Mouse (Mus musculus) limb, embryonic 11.5 days (tissue): ENCODE measurements at regions not wholly inside any gene's neighbourhood (a gene's known extent, or its start where the extent isn't known, plus 50 kb on each side); places are given as distances from the start of the nearest gene placed in this dataset.

ENCODE experiments used
- ATAC-seq: fragments of 200-750 bp; cut with Nextera tagmentation; 2 replicates; pipeline ENCODE4 v1.8.0; 2017; ENCODE audit warnings: low read depth; ENCODE audit not compliant: insufficient number of reproducible peaks, low FRiP score, low TSS enrichment
- DNase-seq: peaks from one replicate; pipeline ENCODE4 v3.0.0-alpha.2; 2015; ENCODE audit warnings: low spot score
- H3K27ac ChIP-seq: fragments of 300-500 bp; sonication (generic); replicated peaks from 2 replicates; pipeline ENCODE4 v1.5.1; 2014; ENCODE audit warnings: low read depth, mild to moderate bottlenecking, low read length
- H3K27me3 ChIP-seq: fragments of 300-500 bp; sonication (generic); 2 replicates; pipeline ENCODE4 v1.6.1; 2014; ENCODE audit warnings: mild to moderate bottlenecking, low read length, mixed read lengths; ENCODE audit not compliant: control insufficient read depth, insufficient read depth
- H3K36me3 ChIP-seq: fragments of 300-500 bp; sonication (generic); 2 replicates; pipeline ENCODE4 v1.6.1; 2014; ENCODE audit warnings: mild to moderate bottlenecking, low read length, moderate library complexity, mixed read lengths; ENCODE audit not compliant: control insufficient read depth, insufficient read depth
- H3K4me1 ChIP-seq: fragments of 300-500 bp; sonication (generic); 2 replicates; pipeline ENCODE4 v1.6.1; 2014; ENCODE audit warnings: low read length, mixed read lengths; ENCODE audit not compliant: control insufficient read depth, insufficient read depth
- H3K4me2 ChIP-seq: fragments of 300-500 bp; sonication (generic); 2 replicates; pipeline ENCODE4 v1.6.1; 2014; ENCODE audit warnings: low read depth, mild to moderate bottlenecking, moderate library complexity; ENCODE audit not compliant: severe bottlenecking
- H3K4me3 ChIP-seq: fragments of 300-500 bp; sonication (generic); 2 replicates; pipeline ENCODE4 v1.5.1; 2014; ENCODE audit warnings: low read depth, low read length
- H3K9ac ChIP-seq: fragments of 300-500 bp; sonication (generic); 2 replicates; pipeline ENCODE4 v1.6.1; 2014; ENCODE audit warnings: mild to moderate bottlenecking, low read length
- H3K9me3 ChIP-seq: fragments of 300-500 bp; sonication (generic); 2 replicates; pipeline ENCODE4 v1.6.1; 2016; ENCODE audit warnings: low read length; ENCODE audit not compliant: control insufficient read depth
- WGBS: fragments of 180-500 bp; shearing (Covaris S2); extraction: QIAGEN DNeasy Blood & Tissue Kit; methylation state at CpG from one replicate; pipeline ENCODE4 v1.1.7; 2014; 5-methylcytosine and 5-hydroxymethylcytosine counted together

- no peak overlapping the region for H3K4me2 ChIP-seq
- H3K36me3 ChIP-seq: no peaks in the 10 kb centered on the region
- H3K9ac ChIP-seq: no peak overlapping the region
- H3K9me3 ChIP-seq: no peaks in the 10 kb centered on the region
- DNase-seq (no peak), ATAC-seq (no peak)
- WGBS: 76% methylated on average over 3 of the region's 3 CpGs
- no peaks in the 10 kb centered on the region for H3K4me1 ChIP-seq
- no peak overlapping the region for H3K4me3 ChIP-seq
- no peak overlapping the region for H3K27ac ChIP-seq
- H3K27me3 ChIP-seq: no peaks in the 10 kb centered on the region
Measured at GRCm38 (mm10) chr7:125308433-125308832, 136.0 kb upstream of the Kdm8 start.

GRCm38 (mm10) chr7:125310971-125311370 lies 133.5 kb upstream of the Kdm8 start:
- Histone ChIP-seq H3K36me3 (no peaks in the 10 kb centered on the region), H3K27ac (no peak overlapping the region), H3K4me3 (no peak overlapping the region), H3K4me2 (no peak overlapping the region), H3K27me3 (no peaks in the 10 kb centered on the region), H3K4me1 (no peaks in the 10 kb centered on the region), H3K9me3 (no peaks in the 10 kb centered on the region), H3K9ac (no peak overlapping the region)
- ATAC-seq (no peak), DNase-seq (no peak)
- 93% methylated on average over 4 of the region's 4 CpGs for WGBS

- Histone ChIP-seq H3K36me3 (no peaks in the 10 kb centered on the region), H3K9ac (no peak overlapping the region), H3K27ac (no peak overlapping the region), H3K9me3 (no peaks in the 10 kb centered on the region), H3K4me2 (no peak overlapping the region), H3K27me3 (no peaks in the 10 kb centered on the region), H3K4me3 (no peak overlapping the region), H3K4me1 (no peaks in the 10 kb centered on the region)
- no peak for DNase-seq
- WGBS: 84% methylated on average over 3 of the region's 3 CpGs
- ATAC-seq: no peak
Measured at GRCm38 (mm10) chr7:125313604-125314003, 130.9 kb upstream of the Kdm8 start.

GRCm38 (mm10) chr7:125334769-125335168 lies 109.7 kb upstream of the Kdm8 start:
- Histone ChIP-seq H3K4me2 (no peak overlapping the region), H3K36me3 (no peaks in the 10 kb centered on the region), H3K27ac (no peak overlapping the region), H3K9ac (no peak overlapping the region), H3K4me1 (0 out of 2 replicates have a peak, but pooled peaks cover 5% of the 10 kb centered on the region), H3K27me3 (no peaks in the 10 kb centered on the region), H3K4me3 (no peak overlapping the region), H3K9me3 (no peaks in the 10 kb centered on the region)
- DNase-seq (no peak), ATAC-seq (no peak)
- 97% methylated on average over 2 of the region's 2 CpGs for WGBS

- Histone ChIP-seq H3K27me3 (no peaks in the 10 kb centered on the region), H3K9ac (no peak overlapping the region), H3K27ac (no peak overlapping the region), H3K4me3 (no peak overlapping the region), H3K9me3 (no peaks in the 10 kb centered on the region), H3K4me2 (no peak overlapping the region), H3K36me3 (no peaks in the 10 kb centered on the region), H3K4me1 (0 out of 2 replicates have a peak, but pooled peaks cover 5% of the 10 kb centered on the region)
- 54% methylated on average over 3 of the region's 3 CpGs for WGBS
- ATAC-seq (no peak), DNase-seq (no peak)
Measured at GRCm38 (mm10) chr7:125335586-125336165, 108.8 kb upstream of the Kdm8 start.

- no peak for DNase-seq
- Histone ChIP-seq H3K4me1 (0 out of 2 replicates have a peak, but pooled peaks cover 5% of the 10 kb centered on the region), H3K4me2 (no peak overlapping the region), H3K27ac (no peak overlapping the region), H3K36me3 (no peaks in the 10 kb centered on the region), H3K9me3 (no peaks in the 10 kb centered on the region), H3K9ac (no peak overlapping the region), H3K4me3 (no peak overlapping the region), H3K27me3 (no peaks in the 10 kb centered on the region)
- 82% methylated on average over 3 of the region's 3 CpGs for WGBS
- ATAC-seq: no peak
Measured at GRCm38 (mm10) chr7:125336826-125337225, 107.7 kb upstream of the Kdm8 start.

- no peaks in the 10 kb centered on the region for H3K36me3 ChIP-seq
- H3K27me3 ChIP-seq: no peaks in the 10 kb centered on the region
- ATAC-seq: peak; percentile 78
- no peak overlapping the region for H3K4me2 ChIP-seq
- no peak overlapping the region for H3K27ac ChIP-seq
- DNase-seq: peak; percentile 44
- no peaks in the 10 kb centered on the region for H3K9me3 ChIP-seq
- WGBS: 62% methylated on average over 6 of the region's 6 CpGs
- no peak overlapping the region for H3K9ac ChIP-seq
- H3K4me3 ChIP-seq: no peak overlapping the region
- 0 out of 2 replicates have a peak, but pooled peaks cover 5% of the 10 kb centered on the region for H3K4me1 ChIP-seq
Measured at GRCm38 (mm10) chr7:125338177-125338751, 106.2 kb upstream of the Kdm8 start.

GRCm38 (mm10) chr7:125340326-125340905 lies 104.1 kb upstream of the Kdm8 start:
- no peak overlapping the region for H3K4me3 ChIP-seq
- 62% methylated on average over 14 of the region's 14 CpGs for WGBS
- 0 out of 2 replicates have a peak, but pooled peaks cover 5% of the 10 kb centered on the region for H3K4me1 ChIP-seq
- H3K27me3 ChIP-seq: no peaks in the 10 kb centered on the region
- no peak overlapping the region for H3K9ac ChIP-seq
- H3K36me3 ChIP-seq: no peaks in the 10 kb centered on the region
- ATAC-seq: no peak
- no peak overlapping the region for H3K27ac ChIP-seq
- H3K9me3 ChIP-seq: no peaks in the 10 kb centered on the region
- H3K4me2 ChIP-seq: no peak overlapping the region
- DNase-seq: no peak
